Mouse (Mus musculus): ENCODE data around the gene Gk. TPM values are rescaled to one million over a fixed set of nuclear protein-coding genes. Genes with fewer than 3 reads are reported as not detected.

Gene Gk
- total and polyA plus RNA-seq, 3 experiments, result 12.9 to 29.6 (median 19.8) TPM

DNA sequence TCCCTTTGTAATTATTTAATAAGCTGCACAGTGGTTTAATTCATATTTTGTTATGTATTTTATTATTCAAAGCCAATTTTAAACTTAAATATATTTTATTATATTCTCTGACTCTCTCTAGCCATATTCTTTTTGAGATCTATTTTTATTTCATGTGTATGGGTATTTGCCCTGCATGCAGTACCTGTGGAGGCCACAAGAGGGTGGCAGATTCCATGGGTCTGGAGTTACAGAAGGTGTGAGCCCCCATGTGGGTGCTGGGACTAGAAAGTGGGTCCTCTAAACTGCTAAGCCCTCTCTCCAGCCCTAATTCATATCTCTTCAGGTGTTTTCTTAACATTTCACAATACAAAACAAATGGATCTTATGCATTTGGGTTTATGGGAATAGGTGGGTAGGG is 55.4 kb downstream of the Gk start:
- dilution Hi-C loops (cut with MboI; ENCODE audit: extremely low pct_ligation_motif_present, extremely low pct_unique_long_range_greater_than_20kb, low sequenced_read_pairs) (no loop called here), in situ Hi-C loops (cut with MboI; ENCODE audit: low pct_ligation_motif_present, low pct_unique_long_range_greater_than_20kb, low sequenced_read_pairs) (no loop called here)
- no peaks in the 10 kb centered on the region for H3K4me1 ChIP-seq (ENCODE audit: control insufficient read depth in 1 of 2, insufficient read depth in 2 of 2)
- H3K4me3 ChIP-seq (replicated peaks in 1 of 3; ENCODE audit: low read depth in 2 of 3, low read length in 2 of 3, poor library complexity in 1 of 3), result no peak overlapping the region
- TF ChIP-seq RAD21 (IDR thresholded peaks at IDR 0.05; ENCODE audit: low read depth, low read length) (peak; percentile 42), CTCF (conservative IDR thresholded peaks at IDR 0.05 in 1 of 2, IDR thresholded peaks at IDR 0.05 in 1 of 2; ENCODE audit: low read depth in 2 of 2, low read length in 2 of 2) (peak; percentile 34 to 58), SMC3 (IDR thresholded peaks at IDR 0.05; ENCODE audit: low read depth, low read length) (peak; percentile 50), USF2 (conservative IDR thresholded peaks at IDR 0.05; ENCODE audit: low read depth, low read length) (no peak)
- H3K27me3 ChIP-seq (replicated peaks), result no peaks in the 10 kb centered on the region
- no peak overlapping the region for H3K27ac ChIP-seq (ENCODE audit: insufficient read depth, low read depth)
- H3K36me3 ChIP-seq (replicated peaks in 1 of 2; ENCODE audit: control insufficient read depth in 1 of 2, insufficient read depth in 1 of 2, low read length in 1 of 2), result peaks cover 4 to 16% of the 10 kb centered on the region in 2 experiments
- no peak overlapping the region for H3K9ac ChIP-seq (ENCODE audit: insufficient read depth, low read depth)
- H3K79me2 ChIP-seq (replicated peaks; ENCODE audit: control insufficient read depth, extremely low read depth, insufficient read depth, poor library complexity, severe bottlenecking), result no peaks in the 10 kb centered on the region
- DNase-seq (ENCODE audit: extremely low read depth), result peak; percentile 11
- no peaks in the 10 kb centered on the region for H3K9me3 ChIP-seq (replicated peaks; ENCODE audit: low read length)
- no peak overlapping the region for H3K4me2 ChIP-seq (ENCODE audit: insufficient read depth, low read depth, poor library complexity, severe bottlenecking)

DNA sequence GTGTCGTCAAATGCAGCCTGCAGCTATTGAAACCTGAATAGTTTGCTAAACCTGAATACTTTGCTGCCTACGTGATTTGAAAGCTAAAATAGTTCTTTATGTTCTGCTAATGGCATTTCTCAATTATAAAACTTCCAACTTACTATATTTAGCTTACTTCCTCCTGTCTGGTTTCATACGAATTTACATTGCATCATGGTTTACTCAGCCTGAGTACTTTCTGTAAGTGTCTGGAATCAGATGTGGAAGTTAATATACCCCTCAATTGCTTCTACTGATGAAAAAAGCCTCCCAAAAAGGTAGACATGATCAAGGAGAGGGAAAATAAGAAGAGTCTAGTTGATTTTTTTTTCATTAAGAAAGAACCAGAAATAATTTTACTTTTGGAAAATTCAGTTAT is 66.2 kb downstream of the Gk start:
- DNase-seq (ENCODE audit: extremely low read depth), result no peak
- Histone ChIP-seq H3K27ac (ENCODE audit: insufficient read depth, low read depth) (no peak overlapping the region), H3K9me3 (replicated peaks; ENCODE audit: low read length) (no peaks in the 10 kb centered on the region), H3K4me2 (ENCODE audit: insufficient read depth, low read depth, poor library complexity, severe bottlenecking) (no peak overlapping the region), H3K27me3 (replicated peaks) (no peaks in the 10 kb centered on the region), H3K9ac (ENCODE audit: insufficient read depth, low read depth) (no peak overlapping the region), H3K4me3 (replicated peaks in 1 of 3; ENCODE audit: low read depth in 2 of 3, low read length in 2 of 3, poor library complexity in 1 of 3) (no peak overlapping the region), H3K4me1 (ENCODE audit: control insufficient read depth in 1 of 2, insufficient read depth in 2 of 2) (no peaks in the 10 kb centered on the region), H3K79me2 (replicated peaks; ENCODE audit: control insufficient read depth, extremely low read depth, insufficient read depth, poor library complexity, severe bottlenecking) (no peaks in the 10 kb centered on the region), H3K36me3 (replicated peaks in 1 of 2; ENCODE audit: control insufficient read depth in 1 of 2, insufficient read depth in 1 of 2, low read length in 1 of 2) (peaks cover 3 to 12% of the 10 kb centered on the region in 2 experiments)
- in situ Hi-C loops (cut with MboI; ENCODE audit: low pct_ligation_motif_present, low pct_unique_long_range_greater_than_20kb, low sequenced_read_pairs) (no loop called here), dilution Hi-C loops (cut with MboI; ENCODE audit: extremely low pct_ligation_motif_present, extremely low pct_unique_long_range_greater_than_20kb, low sequenced_read_pairs) (no loop called here)
- TF ChIP-seq MEF2A (IDR thresholded peaks at IDR 0.05; ENCODE audit: borderline replicate concordance, low read depth, low read length) (no peak), JUN (IDR thresholded peaks at IDR 0.05; ENCODE audit: insufficient read depth, low read depth, low read length) (no peak), UBTF (IDR thresholded peaks at IDR 0.05; ENCODE audit: low read depth, low read length) (no peak), E2F4 (IDR thresholded peaks at IDR 0.05; ENCODE audit: insufficient replicate concordance, low read depth, low read length) (no peak), ZKSCAN1 (IDR thresholded peaks at IDR 0.05; ENCODE audit: borderline replicate concordance, low read depth, low read length) (no peak), HCFC1 (IDR thresholded peaks at IDR 0.05; ENCODE audit: low read depth, low read length) (no peak), PAX5 (IDR thresholded peaks at IDR 0.05; ENCODE audit: low read length) (no peak), ZMIZ1 (IDR thresholded peaks at IDR 0.05; ENCODE audit: low read depth, low read length) (no peak), CTCF (conservative IDR thresholded peaks at IDR 0.05 in 1 of 2, IDR thresholded peaks at IDR 0.05 in 1 of 2; ENCODE audit: low read depth in 2 of 2, low read length in 2 of 2) (no peak), MYC (IDR thresholded peaks at IDR 0.05; ENCODE audit: low read depth, low read length) (no peak), MAZ (IDR thresholded peaks at IDR 0.05; ENCODE audit: low read depth, low read length) (no peak), ZC3H11A (IDR thresholded peaks at IDR 0.05; ENCODE audit: low read depth, low read length) (no peak), IRF4 (IDR thresholded peaks at IDR 0.05; ENCODE audit: low read depth, low read length) (no peak), TCF12 (IDR thresholded peaks at IDR 0.05; ENCODE audit: low read depth, low read length) (no peak), POLR2AphosphoS2 (IDR thresholded peaks at IDR 0.05; ENCODE audit: low read depth, low read length) (no peak), SIN3A (IDR thresholded peaks at IDR 0.05; ENCODE audit: low read length) (no peak), RCOR1 (conservative IDR thresholded peaks at IDR 0.05; ENCODE audit: low read depth, low read length) (no peak), BHLHE40 (IDR thresholded peaks at IDR 0.05; ENCODE audit: low read depth, low read length) (no peak), POLR2A (IDR thresholded peaks at IDR 0.05; ENCODE audit: low read depth, low read length) (no peak)
